Mouse (Mus musculus) left cerebral cortex, adult 2 months (tissue): ENCODE results near the gene AI413582. TPM values are rescaled to one million over a fixed set of nuclear protein-coding genes. Genes with fewer than 3 reads are reported as not detected.

ENCODE experiments used
- DNase-seq, 2 experiments: peaks; one replicate each; pipeline ENCODE4 v3.0.0; 2021 to 2022; ENCODE audit warnings: low spot score in 2 of 2, mixed read lengths in 1 of 2; ENCODE audit errors: extremely low spot score in 1 of 2
- H3K27ac ChIP-seq: fragments of 200-600 bp; 2 replicates; pipeline ENCODE4 v1.8.1; 2022
- H3K4me3 ChIP-seq: fragments of 200-600 bp; 2 replicates; pipeline ENCODE4 v1.8.1; 2022
- CTCF ChIP-seq: fragments of 200-600 bp; IDR thresholded peaks from 2 replicates; pipeline ENCODE4 v1.8.1; 2022; ENCODE audit warnings: antibody characterized with exemption, mild to moderate bottlenecking, moderate library complexity
- intact Hi-C: fragments of 180-260 bp; cut with DNase I; formaldehyde crosslinking; loops from one replicate; pipeline ENCODE4 v1.15.1; 2025
- total RNA-seq, 2 experiments: library from RNA; stranded (reverse); gene quantifications; 2 replicates each; pipeline ENCODE4 v1.2.3; 2021

Gene AI413582
- total RNA-seq, 2 experiments from 2014 or later, result 86.7 to 93.8 TPM

- DNase-seq, result no peak
- Histone ChIP-seq H3K27ac (no peak overlapping the region), H3K4me3 (no peak overlapping the region)
- TF ChIP-seq CTCF, result no peak
- intact Hi-C loops, result loop anchor here (5.0 kb wide), 1 partner anchor 210 kb away; no protein-coding TSS in a partner anchor
Measured at GRCm38 (mm10) chr17:27552215-27553201, 13.0 kb downstream of the AI413582 start.

GRCm38 (mm10) chr17:27551393-27551940 lies 14.1 kb downstream of the AI413582 start:
- no peak for DNase-seq
- no peak overlapping the region for H3K4me3 ChIP-seq
- intact Hi-C loops, result loop anchor here (5.0 kb wide), 1 partner anchor 211 kb away; no protein-coding TSS in a partner anchor
- H3K27ac ChIP-seq, result no peak overlapping the region
- no peak for TF ChIP-seq CTCF

- H3K27ac ChIP-seq, result no peak overlapping the region
- TF ChIP-seq CTCF, result no peak
- intact Hi-C loops, result no loop called here
- no peak overlapping the region for H3K4me3 ChIP-seq
- no peak for DNase-seq
Measured at GRCm38 (mm10) chr17:27549234-27549633, 16.3 kb downstream of the AI413582 start.

- no peak for DNase-seq
- intact Hi-C loops, result no loop called here
- Histone ChIP-seq H3K4me3 (no peak overlapping the region), H3K27ac (no peak overlapping the region)
- TF ChIP-seq CTCF, result no peak
Measured at GRCm38 (mm10) chr17:27547253-27547868, 18.2 kb downstream of the AI413582 start.

- Histone ChIP-seq H3K4me3 (no peak overlapping the region), H3K27ac (no peak overlapping the region)
- intact Hi-C loops, result no loop called here
- DNase-seq, result no peak
- no peak for TF ChIP-seq CTCF
Measured at GRCm38 (mm10) chr17:27546574-27547085, 18.9 kb downstream of the AI413582 start.

GRCm38 (mm10) chr17:27545991-27546390 lies 19.6 kb downstream of the AI413582 start:
- no peak for TF ChIP-seq CTCF
- H3K27ac ChIP-seq, result no peak overlapping the region
- no peak overlapping the region for H3K4me3 ChIP-seq
- no peak for DNase-seq
- intact Hi-C loops, result no loop called here

- intact Hi-C loops, result no loop called here
- peak in 1 of 2 experiments; percentile 49 for DNase-seq
- TF ChIP-seq CTCF, result no peak
- Histone ChIP-seq H3K4me3 (no peak overlapping the region), H3K27ac (no peak overlapping the region)
Measured at GRCm38 (mm10) chr17:27544551-27544950, 21.0 kb downstream of the AI413582 start.

GRCm38 (mm10) chr17:27541984-27542383 lies 23.6 kb downstream of the AI413582 start:
- intact Hi-C loops, result no loop called here
- DNase-seq, result no peak
- TF ChIP-seq CTCF, result no peak
- H3K4me3 ChIP-seq, result no peak overlapping the region
- no peak overlapping the region for H3K27ac ChIP-seq

- intact Hi-C loops, result no loop called here
- TF ChIP-seq CTCF, result no peak
- DNase-seq, result no peak
- Histone ChIP-seq H3K27ac (no peak overlapping the region), H3K4me3 (no peak overlapping the region)
Measured at GRCm38 (mm10) chr17:27541261-27541660, 24.3 kb downstream of the AI413582 start.

GRCm38 (mm10) chr17:27534718-27535117 lies 30.8 kb downstream of the AI413582 start:
- intact Hi-C loops, result loop anchor here (2.0 to 5.0 kb wide), 2 partner anchors 30 to 228 kb away; partner anchors contain the start of gene AI413582
- peak; percentile 84 to 94 for DNase-seq
- no peak; the same call in none of the 2 replicates for TF ChIP-seq CTCF

GRCm38 (mm10) chr17:27533354-27533753 lies 32.2 kb downstream of the AI413582 start:
- Histone ChIP-seq H3K27ac (no peak overlapping the region), H3K4me3 (no peak overlapping the region)
- peak; percentile 9; the same call in 1 of the 2 replicates for TF ChIP-seq CTCF
- intact Hi-C loops, result no loop called here
- DNase-seq, result no peak

More at GRCm38 (mm10) chr17:27534718-27535117, 30.8 kb downstream of the AI413582 start:
- Histone ChIP-seq H3K27ac (no peak overlapping the region), H3K4me3 (no peak overlapping the region)

- TF ChIP-seq CTCF, result no peak
- intact Hi-C loops, result no loop called here
- Histone ChIP-seq H3K4me3 (no peak overlapping the region), H3K27ac (no peak overlapping the region)
- DNase-seq, result no peak
Measured at GRCm38 (mm10) chr17:27532095-27532494, 33.5 kb downstream of the AI413582 start.
